Mouse (Mus musculus): Measurements from ENCODE around the gene Atp2c2. TPM values are rescaled to one million over a fixed set of nuclear protein-coding genes. Genes with fewer than 3 reads are reported as not detected.

Gene Atp2c2
- total and polyA plus RNA-seq, 2 experiments from 2014 or later = 0.82 to 1.1 TPM

- Histone ChIP-seq H3K9ac (replicated peaks; ENCODE audit: low read length, poor library complexity, severe bottlenecking) (no peak overlapping the region), H3K4me1 (ENCODE audit: insufficient read depth, low read length) (no peaks in the 10 kb centered on the region), H3K9me3 (ENCODE audit: low read length) (no peaks in the 10 kb centered on the region), H3K4me2 (ENCODE audit: low read depth, low read length, poor library complexity, severe bottlenecking) (no peak overlapping the region), H3K4me3 (ENCODE audit: low read depth, low read length) (no peak overlapping the region), H3K27me3 (ENCODE audit: insufficient read depth, low read length) (no peaks in the 10 kb centered on the region), H3K36me3 (ENCODE audit: insufficient read depth, low read length) (no peaks in the 10 kb centered on the region), H3K27ac (ENCODE audit: low read depth, low read length) (no peak overlapping the region)
- TF ChIP-seq CTCF (IDR thresholded peaks at IDR 0.05) = peak; percentile 76
- no peak for ATAC-seq (ENCODE audit: low FRiP score)
- WGBS = 61% methylated on average over 9 of the region's 9 CpGs
- peak; percentile 33 for DNase-seq (ENCODE audit: low spot score)
Observed at GRCm38 (mm10) chr8:119717765-119718164, 18.0 kb downstream of the Atp2c2 start.

DNA sequence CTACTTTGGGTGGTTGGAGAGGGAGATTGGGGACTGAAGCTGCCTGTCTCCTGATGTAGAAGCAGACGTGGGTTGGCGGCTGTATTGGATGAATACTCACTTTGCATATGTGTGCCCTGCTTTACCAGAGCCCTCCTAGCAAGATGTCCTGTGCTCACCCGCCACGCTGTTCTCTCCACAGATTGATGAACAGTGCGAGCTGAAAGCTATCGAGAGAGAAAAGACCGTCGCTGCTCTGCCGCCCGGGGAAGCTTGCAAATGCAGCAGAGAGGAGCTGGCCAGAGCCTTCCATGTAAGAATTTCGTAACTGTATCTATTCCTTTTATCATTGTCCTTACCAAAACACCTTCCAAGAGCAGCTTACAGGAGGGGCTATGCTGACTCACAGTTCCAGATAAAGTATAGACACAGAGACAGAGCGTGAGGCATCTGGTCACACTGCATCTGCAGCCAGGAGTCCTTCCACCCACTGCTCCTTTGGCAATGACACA is 19.2 kb downstream of the Atp2c2 start:
- H3K4me3 ChIP-seq (ENCODE audit: low read depth, low read length) = no peak overlapping the region
- H3K9me3 ChIP-seq (ENCODE audit: low read length) = no peaks in the 10 kb centered on the region
- H3K9ac ChIP-seq (replicated peaks; ENCODE audit: low read length, poor library complexity, severe bottlenecking) = no peak overlapping the region
- ATAC-seq (ENCODE audit: low FRiP score) (no peak), DNase-seq (ENCODE audit: low spot score) (peak; percentile 5)
- no peaks in the 10 kb centered on the region for H3K36me3 ChIP-seq (ENCODE audit: insufficient read depth, low read length)
- H3K27me3 ChIP-seq (ENCODE audit: insufficient read depth, low read length) = no peaks in the 10 kb centered on the region
- no peaks in the 10 kb centered on the region for H3K4me1 ChIP-seq (ENCODE audit: insufficient read depth, low read length)
- 56% methylated on average over 12 of the region's 12 CpGs for WGBS
- no peak for TF ChIP-seq CTCF (IDR thresholded peaks at IDR 0.05)
- no peak overlapping the region for H3K4me2 ChIP-seq (ENCODE audit: low read depth, low read length, poor library complexity, severe bottlenecking)
- H3K27ac ChIP-seq (ENCODE audit: low read depth, low read length) = no peak overlapping the region

DNA sequence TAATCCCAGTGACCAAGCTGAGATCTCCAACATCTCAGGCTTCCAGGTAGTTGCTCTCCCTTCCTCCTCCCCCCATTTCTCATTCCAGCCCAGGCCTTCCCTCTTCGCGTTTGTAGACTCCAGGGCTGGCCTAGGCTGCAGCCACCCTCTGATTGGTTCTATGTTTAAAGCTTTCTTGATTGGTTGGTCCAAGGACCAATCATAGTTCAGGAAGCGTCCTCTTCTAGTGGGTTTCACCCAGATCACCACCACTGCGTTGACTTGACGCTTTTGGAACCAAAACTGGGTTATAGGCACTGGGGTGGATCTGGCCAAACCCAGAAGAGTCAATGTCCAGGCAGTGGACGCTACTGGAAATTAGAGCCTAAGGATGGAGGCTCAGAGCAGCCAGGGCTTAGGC is 22.5 kb downstream of the Atp2c2 start:
- ATAC-seq (ENCODE audit: low FRiP score) (no peak), DNase-seq (ENCODE audit: low spot score) (no peak)
- Histone ChIP-seq H3K27me3 (ENCODE audit: insufficient read depth, low read length) (no peaks in the 10 kb centered on the region), H3K27ac (ENCODE audit: low read depth, low read length) (no peak overlapping the region), H3K4me3 (ENCODE audit: low read depth, low read length) (no peak overlapping the region), H3K9ac (replicated peaks; ENCODE audit: low read length, poor library complexity, severe bottlenecking) (no peak overlapping the region), H3K4me2 (ENCODE audit: low read depth, low read length, poor library complexity, severe bottlenecking) (no peak overlapping the region), H3K36me3 (ENCODE audit: insufficient read depth, low read length) (no peaks in the 10 kb centered on the region), H3K4me1 (ENCODE audit: insufficient read depth, low read length) (no peaks in the 10 kb centered on the region), H3K9me3 (ENCODE audit: low read length) (no peaks in the 10 kb centered on the region)
- WGBS = 54% methylated on average over 6 of the region's 6 CpGs
- no peak for TF ChIP-seq CTCF (IDR thresholded peaks at IDR 0.05)

DNA sequence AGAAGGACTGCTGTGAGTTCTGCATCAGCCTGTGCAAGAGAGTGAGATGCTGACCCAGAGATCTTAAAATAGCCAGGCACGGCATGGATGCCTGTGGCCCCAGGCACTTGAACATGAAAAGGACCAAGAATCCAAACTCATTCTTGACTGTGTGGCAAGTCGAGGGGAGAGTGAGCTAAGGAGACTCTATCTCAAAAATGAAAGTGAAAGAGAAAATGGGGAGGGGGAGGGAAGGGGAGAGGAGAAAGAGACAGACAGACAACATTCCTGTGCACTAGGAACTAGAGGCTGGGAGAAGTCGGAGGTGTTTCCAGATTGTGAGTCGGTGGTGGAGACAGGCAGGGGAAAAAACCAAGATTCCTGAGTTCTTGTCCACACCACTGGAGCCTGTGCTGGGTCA is 23.9 kb downstream of the Atp2c2 start:
- WGBS = 70% methylated on average over 4 of the region's 4 CpGs
- Histone ChIP-seq H3K27me3 (ENCODE audit: insufficient read depth, low read length) (no peaks in the 10 kb centered on the region), H3K4me1 (ENCODE audit: insufficient read depth, low read length) (no peaks in the 10 kb centered on the region), H3K4me3 (ENCODE audit: low read depth, low read length) (no peak overlapping the region), H3K4me2 (ENCODE audit: low read depth, low read length, poor library complexity, severe bottlenecking) (no peak overlapping the region), H3K9ac (replicated peaks; ENCODE audit: low read length, poor library complexity, severe bottlenecking) (no peak overlapping the region), H3K9me3 (ENCODE audit: low read length) (no peaks in the 10 kb centered on the region), H3K36me3 (ENCODE audit: insufficient read depth, low read length) (no peaks in the 10 kb centered on the region), H3K27ac (ENCODE audit: low read depth, low read length) (no peak overlapping the region)
- ATAC-seq (ENCODE audit: low FRiP score) = no peak
- no peak for DNase-seq (ENCODE audit: low spot score)
- no peak for TF ChIP-seq CTCF (IDR thresholded peaks at IDR 0.05)

GRCm38 (mm10) chr8:119724596-119724995 is 24.8 kb downstream of the Atp2c2 start:
- WGBS = 73% methylated on average over 6 of the region's 6 CpGs
- Histone ChIP-seq H3K9ac (replicated peaks; ENCODE audit: low read length, poor library complexity, severe bottlenecking) (no peak overlapping the region), H3K36me3 (ENCODE audit: insufficient read depth, low read length) (no peaks in the 10 kb centered on the region), H3K27ac (ENCODE audit: low read depth, low read length) (no peak overlapping the region), H3K4me2 (ENCODE audit: low read depth, low read length, poor library complexity, severe bottlenecking) (no peak overlapping the region), H3K4me3 (ENCODE audit: low read depth, low read length) (no peak overlapping the region), H3K4me1 (ENCODE audit: insufficient read depth, low read length) (no peaks in the 10 kb centered on the region), H3K27me3 (ENCODE audit: insufficient read depth, low read length) (no peaks in the 10 kb centered on the region), H3K9me3 (ENCODE audit: low read length) (no peaks in the 10 kb centered on the region)
- no peak for TF ChIP-seq CTCF (IDR thresholded peaks at IDR 0.05)
- no peak for DNase-seq (ENCODE audit: low spot score)
- no peak for ATAC-seq (ENCODE audit: low FRiP score)

DNA sequence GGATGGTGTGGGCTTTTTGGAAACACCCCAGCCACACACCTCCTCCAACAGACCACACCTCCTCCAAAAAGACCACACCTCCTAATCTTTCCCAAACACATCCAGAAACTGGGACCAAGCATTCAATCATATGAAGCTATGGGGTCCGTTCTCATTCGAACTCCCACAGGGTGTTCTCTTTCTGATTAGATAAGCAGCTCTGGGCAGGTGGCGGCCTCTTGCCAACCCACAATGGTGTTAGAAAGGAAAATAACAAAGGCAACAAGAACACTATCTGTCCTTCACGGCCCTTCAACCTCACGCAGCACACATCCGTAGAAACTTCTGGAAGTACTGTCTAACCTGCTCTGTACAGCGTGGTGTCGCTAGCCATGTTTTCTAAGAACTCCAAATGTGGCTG is 27.3 kb downstream of the Atp2c2 start:
- no peak for TF ChIP-seq CTCF (IDR thresholded peaks at IDR 0.05)
- DNase-seq (ENCODE audit: low spot score) = no peak
- no peaks in the 10 kb centered on the region for H3K9me3 ChIP-seq (ENCODE audit: low read length)
- H3K36me3 ChIP-seq (ENCODE audit: insufficient read depth, low read length) = no peaks in the 10 kb centered on the region
- H3K27me3 ChIP-seq (ENCODE audit: insufficient read depth, low read length) = no peaks in the 10 kb centered on the region
- no peak overlapping the region for H3K4me2 ChIP-seq (ENCODE audit: low read depth, low read length, poor library complexity, severe bottlenecking)
- H3K27ac ChIP-seq (ENCODE audit: low read depth, low read length) = no peak overlapping the region
- 90% methylated on average over 8 of the region's 8 CpGs for WGBS
- no peak overlapping the region for H3K4me3 ChIP-seq (ENCODE audit: low read depth, low read length)
- ATAC-seq (ENCODE audit: low FRiP score) = no peak
- no peaks in the 10 kb centered on the region for H3K4me1 ChIP-seq (ENCODE audit: insufficient read depth, low read length)
- no peak overlapping the region for H3K9ac ChIP-seq (replicated peaks; ENCODE audit: low read length, poor library complexity, severe bottlenecking)
